Mouse (Mus musculus): ENCODE results near the gene Armc10.
"Not testable (repeated sequence)": the region's sequence is repeated elsewhere in the genome, so short reads cannot be mapped to it uniquely, and the experiment has no call there.

The Armc10 gene

GRCm38 (mm10) chr5:21645439-21646132, at the start of gene Armc10, which contains the start of gene Fbxl13:
Gene Armc10 (plus strand): TSS chr5:21645813.
Gene Fbxl13 (minus strand): TSS chr5:21645634.
- DNase-seq (ENCODE audit: low read depth, low spot score): peak; percentile 98

DNA sequence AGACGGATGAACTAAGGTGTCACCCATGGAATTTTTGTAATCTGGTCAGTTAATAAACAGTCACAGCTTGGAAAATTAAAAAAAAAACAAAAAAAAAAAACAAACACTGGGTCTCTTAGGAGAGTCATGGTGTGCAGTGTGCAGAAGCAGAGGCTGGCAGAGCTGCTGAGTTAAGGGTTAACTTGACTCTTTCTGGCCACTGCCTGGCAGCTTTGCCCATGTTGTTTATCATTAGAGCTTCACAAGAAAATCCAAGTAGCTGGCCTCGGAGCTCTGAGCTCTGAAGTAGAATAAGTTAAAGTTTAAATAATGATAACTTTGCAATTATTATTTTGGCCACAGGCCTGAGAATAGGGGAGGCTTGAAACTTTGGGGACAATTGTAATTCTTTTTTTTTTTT, 46.1 kb upstream of the Armc10 start:
- DNase-seq (ENCODE audit: low read depth, low spot score): not testable (repeated sequence)

DNA sequence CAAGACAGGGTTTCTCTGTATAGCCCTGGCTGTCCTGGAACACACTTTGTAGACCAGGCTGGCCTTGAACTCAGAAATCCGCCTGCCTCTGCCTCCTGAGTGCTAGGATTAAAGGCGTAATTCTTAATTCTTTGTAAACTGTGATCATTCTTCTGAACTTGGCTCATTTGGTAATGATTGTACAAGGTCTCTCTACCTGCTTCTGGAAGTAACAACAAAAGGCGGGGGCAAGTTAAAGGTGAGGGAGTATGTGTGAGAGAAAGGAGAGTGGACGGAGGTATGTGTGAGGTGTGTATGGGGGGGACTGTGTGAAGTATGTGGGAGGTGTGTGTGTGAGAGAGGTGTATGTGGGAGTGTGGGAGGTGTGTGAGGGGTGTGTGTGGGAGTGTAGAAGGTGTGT, 45.7 kb upstream of the Armc10 start:
- no peak for DNase-seq (ENCODE audit: low read depth, low spot score)

GRCm38 (mm10) chr5:21605936-21606335, 39.7 kb upstream of the Armc10 start:
- DNase-seq (ENCODE audit: low read depth, low spot score): no peak

DNA sequence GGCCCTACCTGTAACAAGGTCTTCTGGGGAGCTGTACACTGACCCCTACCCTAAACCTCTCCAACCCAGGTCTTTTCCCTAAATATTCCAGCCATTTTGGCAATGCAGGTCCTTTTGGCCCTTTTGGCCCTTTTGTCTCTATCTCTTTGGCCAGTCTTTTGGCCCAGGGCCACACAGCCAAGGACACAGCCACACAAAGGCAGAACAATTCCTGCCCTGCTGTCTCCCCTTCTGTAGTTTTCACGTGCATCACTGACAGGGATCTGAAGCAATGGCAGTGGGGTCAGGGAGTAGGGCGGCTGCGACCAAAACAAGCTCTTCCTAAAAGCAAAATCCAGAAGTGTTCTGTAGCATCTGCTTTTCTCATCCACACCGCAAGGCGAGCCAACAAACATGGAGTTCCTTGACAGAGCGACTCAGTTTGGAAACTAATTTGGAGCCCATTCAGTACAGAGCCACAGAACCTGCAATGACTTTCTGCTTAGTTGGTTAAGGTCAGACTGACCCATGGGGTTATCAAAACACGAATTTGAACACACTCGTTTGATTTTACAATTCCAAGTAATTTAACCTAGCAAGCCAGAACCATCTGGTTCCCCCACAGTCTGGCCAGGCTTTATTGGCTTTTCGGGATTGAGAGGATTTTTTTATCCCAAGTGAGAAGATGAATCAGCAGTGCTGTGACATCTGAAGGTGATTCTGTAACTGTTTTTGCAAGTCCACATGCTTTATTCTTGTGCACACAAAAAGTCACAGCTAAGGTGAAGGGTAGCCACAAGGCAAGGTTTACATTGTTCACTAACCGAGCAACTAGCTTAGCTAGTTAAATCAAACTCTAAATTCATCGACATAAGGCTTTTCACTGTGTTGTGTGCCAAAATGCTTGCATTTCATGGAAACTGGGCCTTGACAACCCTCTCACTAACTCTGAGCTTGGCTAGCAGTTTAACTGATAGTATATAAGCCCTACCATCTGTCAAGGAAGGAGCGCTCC, 37.0 kb upstream of the Armc10 start:
- DNase-seq (ENCODE audit: low read depth, low spot score): no peak

GRCm38 (mm10) chr5:21610996-21611395, 34.6 kb upstream of the Armc10 start:
- no peak for DNase-seq (ENCODE audit: low read depth, low spot score)

GRCm38 (mm10) chr5:21614299-21614698, 31.3 kb upstream of the Armc10 start:
- not testable (repeated sequence) for DNase-seq (ENCODE audit: low read depth, low spot score)

- no peak for DNase-seq (ENCODE audit: low read depth, low spot score)
These were observed 29.1 kb upstream of the Armc10 start for GRCm38 (mm10) chr5:21616450-21617009.

- DNase-seq (ENCODE audit: low read depth, low spot score): no peak
These were observed 19.7 kb upstream of the Armc10 start for GRCm38 (mm10) chr5:21625916-21626315.

DNA sequence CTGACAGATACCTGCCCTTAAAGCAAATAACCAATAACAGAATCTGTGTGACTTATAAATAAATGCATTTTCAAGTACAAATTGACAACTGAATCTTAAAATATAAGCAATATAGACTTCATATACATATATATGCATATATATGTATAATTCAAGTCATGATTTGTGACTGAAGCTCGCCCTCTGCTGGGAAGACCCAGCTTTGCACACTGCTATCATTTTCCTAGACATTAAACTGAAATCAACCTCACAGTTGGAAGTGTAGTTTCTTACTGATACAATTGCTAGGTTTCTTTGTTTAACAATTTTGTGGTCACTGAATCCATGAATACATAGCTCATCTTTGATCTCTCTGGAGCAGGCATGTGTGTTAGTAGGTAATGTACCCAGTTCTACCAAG, 4.7 kb upstream of the Armc10 start:
- DNase-seq (ENCODE audit: low read depth, low spot score): peak; percentile 22

- no peak for DNase-seq (ENCODE audit: low read depth, low spot score)
These were observed 2.0 kb upstream of the Armc10 start for GRCm38 (mm10) chr5:21643606-21644005.

- no peak for DNase-seq (ENCODE audit: low read depth, low spot score)
These were observed 648 bp upstream of the Armc10 start for GRCm38 (mm10) chr5:21644891-21645438.

GRCm38 (mm10) chr5:21646133-21646491, 499 bp downstream of the Armc10 start:
- DNase-seq (ENCODE audit: low read depth, low spot score): no peak

DNA sequence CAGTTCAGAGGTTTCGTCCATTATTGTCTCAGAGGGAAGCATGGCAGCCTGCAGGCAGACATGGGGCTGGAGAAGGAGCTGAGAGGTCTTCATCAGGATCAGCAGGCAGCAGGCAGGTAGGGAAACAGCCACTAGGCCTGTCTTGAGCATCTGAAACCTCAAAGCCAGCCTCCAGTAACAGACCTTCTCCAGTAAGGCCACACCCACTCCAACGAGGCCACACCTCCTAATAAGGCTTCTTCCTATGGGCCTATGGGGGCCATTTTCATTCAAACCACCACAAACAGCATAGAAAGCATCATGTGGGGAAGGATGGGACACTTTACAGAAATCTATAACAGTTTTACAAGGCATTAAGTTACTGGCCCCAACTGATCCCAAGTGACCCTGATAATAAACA, 5.1 kb downstream of the Armc10 start:
- DNase-seq (ENCODE audit: low read depth, low spot score): peak; percentile 64

DNA sequence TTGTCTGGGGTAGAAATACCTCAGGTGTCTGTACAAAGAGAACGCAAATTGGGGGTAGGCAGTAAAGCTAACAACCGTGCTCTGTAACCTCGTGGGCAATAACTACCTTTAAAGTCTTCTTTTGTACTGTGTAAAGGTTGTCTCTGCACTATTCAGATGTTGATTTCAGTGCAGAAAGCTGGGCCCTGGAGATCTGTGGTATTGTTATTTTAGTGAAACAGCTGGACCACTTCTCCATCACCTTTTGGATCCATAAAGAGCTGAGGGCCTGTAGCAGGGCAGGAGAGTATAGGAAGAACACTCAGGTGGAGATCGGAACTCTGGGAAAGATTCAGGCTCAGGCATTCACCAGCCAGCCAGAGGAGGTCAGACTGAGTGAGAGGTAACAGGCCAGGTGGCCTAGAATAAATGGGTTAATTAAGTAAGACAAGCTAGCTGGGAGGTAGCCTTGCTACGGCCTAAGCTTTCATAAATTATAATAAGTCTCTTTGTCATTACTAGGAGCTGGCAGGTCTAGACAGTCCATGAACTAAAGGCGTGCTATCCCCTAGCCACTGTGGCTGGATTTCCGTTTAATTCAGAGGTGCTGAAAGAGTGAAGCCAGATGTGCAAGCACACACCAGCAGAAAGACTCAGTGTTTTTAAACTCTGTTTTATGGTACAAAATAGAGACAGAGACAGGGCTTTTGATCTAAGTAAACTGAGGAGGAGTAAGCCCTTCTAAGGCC, 6.4 kb downstream of the Armc10 start:
- DNase-seq (ENCODE audit: low read depth, low spot score): peak; percentile 61

DNA sequence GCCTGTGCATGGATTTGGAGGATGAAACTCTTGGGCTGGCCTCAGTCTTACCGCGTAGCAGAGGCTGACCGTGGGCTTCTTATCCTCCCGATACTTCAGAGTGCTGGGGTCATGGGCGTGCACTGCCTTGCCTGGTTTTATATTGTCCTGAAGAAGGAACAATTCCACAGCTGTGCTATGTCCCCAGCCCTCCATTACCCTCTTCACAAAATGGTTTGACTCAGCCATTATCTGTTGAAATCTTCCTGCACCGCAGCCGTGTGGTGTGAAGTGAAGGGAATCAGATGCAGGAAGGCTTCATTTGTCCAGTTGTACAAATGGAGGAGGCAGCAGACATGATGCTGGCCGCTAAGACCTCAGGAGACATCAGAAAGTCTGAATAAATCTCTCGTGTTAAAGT, 11.3 kb downstream of the Armc10 start:
- DNase-seq (ENCODE audit: low read depth, low spot score): no peak

DNA sequence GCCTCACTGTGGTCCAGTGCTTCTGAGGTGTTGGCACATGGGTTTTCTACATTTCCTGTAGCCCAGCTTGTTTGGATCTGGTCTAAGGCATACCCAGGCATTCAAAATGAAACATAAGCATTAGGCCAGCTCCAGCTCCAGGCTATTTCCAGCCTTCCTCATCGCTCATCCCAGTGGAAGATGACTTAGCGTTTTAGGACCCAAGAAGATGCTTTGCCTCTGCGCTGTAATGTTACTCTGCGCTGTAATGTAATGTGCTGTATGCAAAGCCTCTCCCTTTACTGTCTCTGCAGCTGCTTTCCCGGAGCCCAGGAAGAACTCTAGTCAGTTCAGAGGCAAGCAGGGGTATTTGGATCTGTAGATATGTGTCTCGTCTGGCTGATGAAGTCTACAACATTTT, 12.4 kb downstream of the Armc10 start:
- no peak for DNase-seq (ENCODE audit: low read depth, low spot score)

DNA sequence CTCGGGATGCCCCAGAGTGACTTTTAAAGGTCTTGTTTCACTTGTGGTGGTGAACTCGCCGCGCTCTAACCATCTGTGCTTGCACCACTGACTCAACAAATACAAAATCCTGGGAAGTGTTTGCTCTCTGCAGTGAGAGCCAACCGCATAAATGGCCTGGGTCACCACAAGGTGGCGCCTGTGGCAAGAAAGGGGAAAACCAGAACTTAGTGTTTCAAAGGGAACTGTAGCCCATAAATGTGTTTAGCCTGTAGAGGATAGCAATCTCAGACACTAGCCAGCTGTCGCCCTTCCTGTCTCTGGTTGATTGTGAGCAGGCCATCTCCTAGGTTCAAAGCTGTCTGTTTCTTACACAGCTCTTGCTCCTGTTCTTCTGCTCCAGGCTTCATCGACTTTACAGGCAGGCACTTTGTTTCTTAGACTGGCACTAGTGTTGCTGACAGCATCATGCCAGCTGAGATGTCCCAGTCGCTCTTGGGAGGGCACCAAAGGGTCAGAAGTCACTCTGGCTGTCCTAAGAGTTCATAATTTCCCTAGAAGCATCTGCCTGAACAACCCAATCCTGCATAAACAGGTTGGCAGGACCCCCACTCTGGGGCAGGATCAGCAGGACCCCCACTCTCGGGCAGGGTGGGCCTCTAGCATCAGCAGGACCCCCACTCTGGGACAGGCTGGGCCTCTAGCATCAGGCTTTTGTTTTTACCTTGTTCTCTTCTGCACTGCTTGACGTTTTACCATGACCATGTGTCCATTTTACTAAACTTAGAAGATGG, 13.2 kb downstream of the Armc10 start:
- DNase-seq (ENCODE audit: low read depth, low spot score): peak; percentile 83

DNA sequence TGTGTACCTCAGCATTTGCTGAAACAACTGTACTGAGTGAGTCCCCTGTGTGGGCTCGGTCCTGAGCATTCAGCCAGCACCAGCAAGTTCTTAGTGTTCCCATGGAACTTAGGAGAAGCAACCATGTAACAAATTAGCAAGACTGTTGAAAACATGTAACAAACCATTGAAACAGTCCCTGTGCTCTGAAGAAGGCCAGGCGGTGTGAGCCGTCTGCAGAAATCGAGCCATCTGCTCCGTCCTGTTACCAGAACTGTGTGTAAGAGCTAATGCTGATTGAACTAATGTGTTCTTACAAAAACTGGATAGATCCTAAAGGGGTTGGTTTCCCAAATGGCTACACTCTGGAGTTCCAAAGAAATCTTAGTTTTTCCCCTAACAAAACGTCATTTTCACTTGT, 15.2 kb downstream of the Armc10 start:
- DNase-seq (ENCODE audit: low read depth, low spot score): no peak

DNA sequence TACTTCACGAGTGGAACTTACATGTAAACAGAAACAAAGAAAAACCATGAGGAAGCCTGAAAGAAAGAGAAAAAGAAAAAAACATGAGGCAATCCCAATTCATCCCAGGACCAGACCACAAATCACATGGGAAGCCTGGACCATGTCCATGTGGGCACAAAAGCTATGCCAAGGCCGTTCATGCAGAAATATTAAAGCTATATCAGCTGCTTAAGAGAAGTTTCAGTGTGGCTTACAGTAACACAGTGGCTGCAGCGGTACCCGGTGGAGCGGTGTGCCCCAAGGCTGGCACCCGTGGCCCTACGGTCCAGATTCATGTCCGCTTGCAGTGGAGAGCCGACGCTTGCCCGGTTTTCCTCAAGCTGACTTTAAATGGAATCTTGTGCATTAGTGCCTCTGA, 17.5 kb downstream of the Armc10 start:
- no peak for DNase-seq (ENCODE audit: low read depth, low spot score)
